Mouse (Mus musculus): Measurements from ENCODE around the gene Acp7. TPM values are rescaled to one million over a fixed set of nuclear protein-coding genes. Genes with fewer than 3 reads are reported as not detected.

The Acp7 gene
- polyA plus RNA-seq, 1 experiment = 11.7 TPM

DNA sequence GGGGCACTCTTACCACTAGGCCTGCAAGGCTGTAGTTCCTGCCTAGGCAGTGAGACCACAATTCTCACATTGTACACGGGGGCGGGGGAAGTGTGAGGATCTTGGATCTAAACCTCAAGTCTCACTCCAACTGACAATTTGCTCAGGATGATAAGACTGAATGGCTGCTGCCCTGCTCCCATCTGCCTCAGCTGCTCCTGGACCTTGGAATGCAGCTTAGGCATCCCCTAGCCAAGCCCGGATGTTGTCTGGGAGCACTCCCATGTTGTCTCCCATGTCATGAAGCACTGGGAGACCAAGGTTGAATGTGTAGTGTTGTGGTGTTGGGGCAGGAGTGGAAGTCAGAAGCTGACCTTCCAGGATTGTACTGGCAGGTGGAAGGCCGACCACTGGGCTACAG is 63.6 kb downstream of the Acp7 start:
- Histone ChIP-seq H3K4me1 (ENCODE audit: control insufficient read depth, insufficient read depth, low read length) (no peaks in the 10 kb centered on the region), H3K4me3 (ENCODE audit: control insufficient read depth, low read depth, low read length) (no peak overlapping the region), H3K27me3 (ENCODE audit: control insufficient read depth, insufficient read depth, low read length) (no peaks in the 10 kb centered on the region), H3K36me3 (ENCODE audit: control insufficient read depth, insufficient read depth, low read length) (peaks cover 1% of the 10 kb centered on the region; the same call in 1 of the 2 replicates), H3K27ac (ENCODE audit: control insufficient read depth, insufficient read depth, low read depth, low read length) (no peak overlapping the region)
- no peak for TF ChIP-seq POLR2A (IDR thresholded peaks at IDR 0.05; ENCODE audit: control insufficient read depth, low read depth, low read length)
- no peak for TF ChIP-seq CTCF (IDR thresholded peaks at IDR 0.05; ENCODE audit: control insufficient read depth, insufficient read depth, insufficient replicate concordance, low read depth, low read length)

GRCm38 (mm10) chr7:28565407-28565806 is 65.7 kb downstream of the Acp7 start:
- Histone ChIP-seq H3K27ac (ENCODE audit: control insufficient read depth, insufficient read depth, low read depth, low read length) (no peak overlapping the region), H3K36me3 (ENCODE audit: control insufficient read depth, insufficient read depth, low read length) (peaks cover 1% of the 10 kb centered on the region; the same call in 1 of the 2 replicates), H3K4me3 (ENCODE audit: control insufficient read depth, low read depth, low read length) (no peak overlapping the region), H3K27me3 (ENCODE audit: control insufficient read depth, insufficient read depth, low read length) (no peaks in the 10 kb centered on the region), H3K4me1 (ENCODE audit: control insufficient read depth, insufficient read depth, low read length) (no peaks in the 10 kb centered on the region)
- TF ChIP-seq CTCF (IDR thresholded peaks at IDR 0.05; ENCODE audit: control insufficient read depth, insufficient read depth, insufficient replicate concordance, low read depth, low read length) (no peak), POLR2A (IDR thresholded peaks at IDR 0.05; ENCODE audit: control insufficient read depth, low read depth, low read length) (no peak)

DNA sequence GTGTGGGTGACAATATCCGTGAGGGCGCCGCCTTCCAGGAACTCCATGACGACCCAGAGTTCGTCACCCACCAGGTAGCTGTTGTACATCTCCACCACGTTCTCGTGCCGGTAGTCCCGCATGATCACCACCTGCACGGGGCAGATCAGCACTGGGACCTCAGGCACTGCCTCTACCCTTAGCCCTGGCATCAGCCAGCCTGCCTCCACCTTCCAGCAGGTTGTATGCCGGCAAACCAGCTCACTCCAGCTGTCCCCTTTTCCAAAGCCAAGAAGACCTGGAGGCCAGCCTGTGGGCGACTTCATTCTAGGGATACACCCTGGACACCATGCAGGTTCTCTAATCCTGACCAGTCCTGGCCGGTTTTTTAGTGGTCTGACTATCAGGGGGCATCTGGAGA is 68.2 kb downstream of the Acp7 start:
- no peak overlapping the region for H3K4me3 ChIP-seq (ENCODE audit: control insufficient read depth, low read depth, low read length)
- no peak overlapping the region for H3K27ac ChIP-seq (ENCODE audit: control insufficient read depth, insufficient read depth, low read depth, low read length)
- H3K27me3 ChIP-seq (ENCODE audit: control insufficient read depth, insufficient read depth, low read length) = no peaks in the 10 kb centered on the region
- TF ChIP-seq CTCF (IDR thresholded peaks at IDR 0.05; ENCODE audit: control insufficient read depth, insufficient read depth, insufficient replicate concordance, low read depth, low read length) = no peak
- TF ChIP-seq POLR2A (IDR thresholded peaks at IDR 0.05; ENCODE audit: control insufficient read depth, low read depth, low read length) = no peak
- peaks cover 1% of the 10 kb centered on the region; the same call in 1 of the 2 replicates for H3K36me3 ChIP-seq (ENCODE audit: control insufficient read depth, insufficient read depth, low read length)
- H3K4me1 ChIP-seq (ENCODE audit: control insufficient read depth, insufficient read depth, low read length) = no peaks in the 10 kb centered on the region

GRCm38 (mm10) chr7:28562371-28562770 is 68.8 kb downstream of the Acp7 start:
- H3K27ac ChIP-seq (ENCODE audit: control insufficient read depth, insufficient read depth, low read depth, low read length) = no peak overlapping the region
- no peaks in the 10 kb centered on the region for H3K4me1 ChIP-seq (ENCODE audit: control insufficient read depth, insufficient read depth, low read length)
- H3K27me3 ChIP-seq (ENCODE audit: control insufficient read depth, insufficient read depth, low read length) = no peaks in the 10 kb centered on the region
- H3K4me3 ChIP-seq (ENCODE audit: control insufficient read depth, low read depth, low read length) = no peak overlapping the region
- TF ChIP-seq CTCF (IDR thresholded peaks at IDR 0.05; ENCODE audit: control insufficient read depth, insufficient read depth, insufficient replicate concordance, low read depth, low read length) = no peak
- no peak for TF ChIP-seq POLR2A (IDR thresholded peaks at IDR 0.05; ENCODE audit: control insufficient read depth, low read depth, low read length)
- H3K36me3 ChIP-seq (ENCODE audit: control insufficient read depth, insufficient read depth, low read length) = no peaks in the 10 kb centered on the region; the same call in 1 of the 2 replicates

GRCm38 (mm10) chr7:28561967-28562366 is 69.2 kb downstream of the Acp7 start:
- TF ChIP-seq CTCF (IDR thresholded peaks at IDR 0.05; ENCODE audit: control insufficient read depth, insufficient read depth, insufficient replicate concordance, low read depth, low read length) (no peak), POLR2A (IDR thresholded peaks at IDR 0.05; ENCODE audit: control insufficient read depth, low read depth, low read length) (no peak)
- Histone ChIP-seq H3K4me1 (ENCODE audit: control insufficient read depth, insufficient read depth, low read length) (no peaks in the 10 kb centered on the region), H3K27me3 (ENCODE audit: control insufficient read depth, insufficient read depth, low read length) (no peaks in the 10 kb centered on the region), H3K4me3 (ENCODE audit: control insufficient read depth, low read depth, low read length) (no peak overlapping the region), H3K27ac (ENCODE audit: control insufficient read depth, insufficient read depth, low read depth, low read length) (no peak overlapping the region), H3K36me3 (ENCODE audit: control insufficient read depth, insufficient read depth, low read length) (no peaks in the 10 kb centered on the region; the same call in 1 of the 2 replicates)

GRCm38 (mm10) chr7:28560856-28561255 is 70.3 kb downstream of the Acp7 start:
- Histone ChIP-seq H3K27ac (ENCODE audit: control insufficient read depth, insufficient read depth, low read depth, low read length) (no peak overlapping the region), H3K36me3 (ENCODE audit: control insufficient read depth, insufficient read depth, low read length) (no peaks in the 10 kb centered on the region; the same call in 1 of the 2 replicates), H3K27me3 (ENCODE audit: control insufficient read depth, insufficient read depth, low read length) (no peaks in the 10 kb centered on the region), H3K4me3 (ENCODE audit: control insufficient read depth, low read depth, low read length) (no peak overlapping the region), H3K4me1 (ENCODE audit: control insufficient read depth, insufficient read depth, low read length) (no peaks in the 10 kb centered on the region)
- no peak for TF ChIP-seq POLR2A (IDR thresholded peaks at IDR 0.05; ENCODE audit: control insufficient read depth, low read depth, low read length)
- TF ChIP-seq CTCF (IDR thresholded peaks at IDR 0.05; ENCODE audit: control insufficient read depth, insufficient read depth, insufficient replicate concordance, low read depth, low read length) = no peak

- Histone ChIP-seq H3K27me3 (ENCODE audit: control insufficient read depth, insufficient read depth, low read length) (no peaks in the 10 kb centered on the region), H3K4me3 (ENCODE audit: control insufficient read depth, low read depth, low read length) (no peak overlapping the region)
Measured at GRCm38 (mm10) chr7:28558486-28558885, 72.6 kb downstream of the Acp7 start.

More at GRCm38 (mm10) chr7:28558486-28558885, 72.6 kb downstream of the Acp7 start:
- Histone ChIP-seq H3K36me3 (ENCODE audit: control insufficient read depth, insufficient read depth, low read length) (no peaks in the 10 kb centered on the region; the same call in 1 of the 2 replicates), H3K27ac (ENCODE audit: control insufficient read depth, insufficient read depth, low read depth, low read length) (no peak overlapping the region), H3K4me1 (ENCODE audit: control insufficient read depth, insufficient read depth, low read length) (no peaks in the 10 kb centered on the region)
- TF ChIP-seq POLR2A (IDR thresholded peaks at IDR 0.05; ENCODE audit: control insufficient read depth, low read depth, low read length) (no peak), CTCF (IDR thresholded peaks at IDR 0.05; ENCODE audit: control insufficient read depth, insufficient read depth, insufficient replicate concordance, low read depth, low read length) (no peak)

All from testis, adult 2 months (tissue).